Mouse (Mus musculus): ENCODE data around the gene Tprn. TPM values are rescaled to one million over a fixed set of nuclear protein-coding genes. Genes with fewer than 3 reads are reported as not detected.

Tprn gene
- polyA plus RNA-seq, 1 experiment from 2014 or later = 9.5 TPM

DNA sequence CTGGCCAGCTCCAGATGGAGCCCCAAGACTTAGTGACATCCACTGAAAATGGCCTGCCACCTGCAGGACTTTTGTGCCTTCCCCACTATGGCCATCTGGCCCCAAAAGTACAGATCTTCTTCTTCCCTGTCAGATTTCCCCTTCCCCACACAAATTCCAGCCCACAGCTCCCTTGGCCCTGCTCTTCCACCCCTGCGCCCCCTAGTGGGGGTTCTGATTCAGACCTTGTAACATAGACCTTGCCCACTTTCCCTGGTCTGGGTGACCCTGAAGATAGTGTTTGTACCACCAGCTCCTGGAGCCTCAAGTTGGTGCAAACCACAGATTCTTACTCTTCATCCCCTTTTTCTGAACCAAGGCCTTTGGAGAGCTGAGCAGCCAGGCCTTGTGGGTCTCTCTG lies 30.4 kb downstream of the Tprn start:
- Histone ChIP-seq H3K27me3 (ENCODE audit: insufficient read depth, poor library complexity, severe bottlenecking) (peaks cover 97% of the 10 kb centered on the region), H3K27ac (peak overlapping the region; percentile 62; the same call in 1 of the 2 replicates), H3K4me3 (peak overlapping the region; percentile 43; the same call in 1 of the 2 replicates), H3K36me3 (no peaks in the 10 kb centered on the region), H3K4me1 (replicated peaks) (peaks cover 27% of the 10 kb centered on the region), H3K9me3 (no peaks in the 10 kb centered on the region)
- 0% methylated on average over 1 of the region's 1 CpGs for WGBS
- DNase-seq (ENCODE audit: low spot score) = peak; percentile 83

DNA sequence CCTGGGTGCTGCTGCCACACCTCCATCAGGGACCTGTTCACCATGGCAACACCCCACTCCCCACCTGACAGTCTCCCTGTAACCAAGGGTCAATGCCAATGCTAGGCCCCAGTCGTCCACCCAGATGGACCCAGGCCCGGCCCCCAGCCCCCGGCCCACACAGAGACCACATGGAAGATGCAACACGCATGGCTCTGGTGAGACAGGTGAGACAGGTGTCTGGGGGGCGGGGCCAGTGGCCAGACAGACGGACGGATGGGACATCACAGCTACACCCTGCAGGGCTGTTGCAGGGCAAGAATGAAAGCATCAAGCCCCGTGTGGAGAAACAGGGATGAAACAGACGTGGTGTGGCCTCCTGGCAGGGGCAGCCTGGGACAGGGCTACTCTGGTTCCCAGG lies 31.3 kb downstream of the Tprn start:
- Histone ChIP-seq H3K27me3 (ENCODE audit: insufficient read depth, poor library complexity, severe bottlenecking) (peaks cover 94% of the 10 kb centered on the region), H3K4me3 (no peak overlapping the region), H3K27ac (no peak overlapping the region), H3K36me3 (no peaks in the 10 kb centered on the region), H3K4me1 (replicated peaks) (peaks cover 27% of the 10 kb centered on the region), H3K9me3 (no peaks in the 10 kb centered on the region)
- WGBS = 74% methylated on average over 9 of the region's 9 CpGs
- no peak for DNase-seq (ENCODE audit: low spot score)

DNA sequence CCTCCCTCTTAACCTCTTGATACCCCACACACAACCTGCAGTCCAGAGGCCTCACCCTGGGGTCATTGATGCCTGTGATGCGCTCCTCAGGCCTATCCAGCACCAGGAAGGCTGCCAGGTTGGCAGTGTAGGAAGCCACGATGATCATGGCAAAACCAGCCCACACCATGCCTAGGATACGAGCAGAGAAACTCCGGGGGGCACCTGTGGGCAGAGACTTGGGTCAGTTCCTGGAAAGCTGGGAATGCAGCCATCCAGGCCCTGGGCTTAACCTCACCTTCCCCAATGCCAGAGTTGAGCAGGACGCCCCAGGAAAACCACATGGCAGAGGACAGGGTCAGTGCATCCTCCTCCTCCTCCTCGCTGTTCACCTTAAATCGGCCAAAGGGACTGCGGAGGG lies 34.7 kb downstream of the Tprn start:
- WGBS = 77% methylated on average over 8 of the region's 8 CpGs
- no peak for DNase-seq (ENCODE audit: low spot score)
- peaks cover 68% of the 10 kb centered on the region for H3K27me3 ChIP-seq (ENCODE audit: insufficient read depth, poor library complexity, severe bottlenecking)
- H3K36me3 ChIP-seq = no peaks in the 10 kb centered on the region
- peaks cover 7% of the 10 kb centered on the region for H3K4me1 ChIP-seq (replicated peaks)
- no peaks in the 10 kb centered on the region for H3K9me3 ChIP-seq
- no peak overlapping the region for H3K27ac ChIP-seq
- no peak overlapping the region for H3K4me3 ChIP-seq

DNA sequence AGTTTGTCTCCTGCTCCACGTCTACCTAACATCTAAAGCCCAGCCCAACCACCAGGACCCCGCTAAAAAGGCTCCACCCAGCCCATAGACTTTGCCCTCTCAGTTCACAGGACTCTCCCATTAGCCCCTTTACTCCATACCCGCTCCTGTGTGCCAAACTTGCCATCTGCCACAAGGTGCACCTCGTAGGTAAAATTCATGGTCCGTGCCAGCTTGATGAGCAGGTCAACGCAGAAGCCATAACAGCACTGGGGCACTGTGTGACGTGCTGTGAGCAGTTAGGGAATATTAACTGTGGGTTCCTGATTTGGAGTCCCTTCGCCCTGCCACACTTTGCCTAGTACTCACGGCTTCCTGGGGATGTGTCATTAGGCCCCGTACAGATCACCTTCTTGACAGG lies 35.6 kb downstream of the Tprn start:
- 85% methylated on average over 10 of the region's 10 CpGs for WGBS

DNA sequence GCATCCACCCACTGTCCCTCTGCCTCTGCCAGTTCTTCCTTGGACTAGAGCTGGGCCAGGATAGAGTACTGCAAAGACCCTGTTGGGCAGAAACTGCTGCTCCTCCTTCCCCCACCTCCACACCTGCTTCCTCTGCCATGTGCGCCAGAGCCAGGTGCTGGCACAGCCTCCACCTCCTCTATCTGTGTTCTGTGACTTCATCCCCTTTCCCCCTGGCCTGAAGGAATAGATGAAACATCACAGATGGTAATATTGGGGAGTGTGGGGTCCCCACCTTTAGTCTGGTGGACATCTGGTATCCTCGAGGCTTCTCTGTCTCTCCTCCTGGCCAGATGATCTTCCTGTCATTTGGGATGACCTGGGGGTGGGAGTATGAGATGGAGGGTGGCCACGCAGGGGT lies 41.0 kb downstream of the Tprn start:
- no peak overlapping the region for H3K27ac ChIP-seq
- no peaks in the 10 kb centered on the region for H3K9me3 ChIP-seq
- WGBS = 68% methylated on average over 3 of the region's 3 CpGs
- no peak overlapping the region for H3K4me3 ChIP-seq
- DNase-seq (ENCODE audit: low spot score) = no peak
- H3K27me3 ChIP-seq (ENCODE audit: insufficient read depth, poor library complexity, severe bottlenecking) = peaks cover 67% of the 10 kb centered on the region
- peaks cover 17% of the 10 kb centered on the region for H3K4me1 ChIP-seq (replicated peaks)
- no peaks in the 10 kb centered on the region for H3K36me3 ChIP-seq

More for the DNA sequence above, 35.6 kb downstream of the Tprn start:
- Histone ChIP-seq H3K27ac (no peak overlapping the region), H3K4me1 (replicated peaks) (no peaks in the 10 kb centered on the region; the same call in 1 of the 2 replicates), H3K36me3 (no peaks in the 10 kb centered on the region), H3K4me3 (no peak overlapping the region), H3K9me3 (no peaks in the 10 kb centered on the region), H3K27me3 (ENCODE audit: insufficient read depth, poor library complexity, severe bottlenecking) (peaks cover 64% of the 10 kb centered on the region)
- no peak for DNase-seq (ENCODE audit: low spot score)

DNA sequence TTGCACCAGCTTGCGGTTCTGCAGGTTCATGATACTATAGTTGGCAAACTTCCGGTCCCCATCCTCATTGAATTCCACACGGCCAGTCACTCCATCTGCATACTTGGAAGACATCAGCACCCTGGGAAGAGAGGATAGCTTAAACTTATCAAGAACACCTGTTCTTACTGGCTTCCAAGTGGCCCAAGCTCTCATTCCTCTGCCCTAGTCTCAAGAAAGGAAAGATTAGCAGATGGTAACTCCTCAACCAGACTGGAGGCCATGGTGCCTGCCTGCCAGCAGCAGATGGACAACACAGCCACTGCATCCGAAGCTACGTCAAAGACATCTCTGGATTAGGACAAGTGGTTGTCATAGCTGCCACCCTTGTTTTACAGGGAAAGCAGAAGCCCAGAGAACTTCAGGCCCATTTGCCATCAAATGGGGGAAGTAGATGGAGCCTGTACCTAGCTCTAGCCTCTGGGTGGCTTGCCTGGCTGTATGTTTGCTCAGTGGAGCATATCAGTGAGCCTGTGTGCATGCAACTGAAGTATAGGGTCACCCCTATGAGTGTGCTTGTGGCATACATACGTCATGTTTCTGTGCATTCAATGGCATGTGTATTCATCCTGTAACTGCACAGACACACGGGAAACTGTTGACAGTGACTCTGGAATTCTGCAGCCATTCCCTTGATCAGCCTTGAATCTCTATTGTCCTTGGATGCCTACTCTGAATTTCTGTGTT lies 41.7 kb downstream of the Tprn start:
- Histone ChIP-seq H3K4me3 (peak overlapping the region; percentile 58), H3K4me1 (replicated peaks) (peaks cover 17% of the 10 kb centered on the region), H3K27me3 (ENCODE audit: insufficient read depth, poor library complexity, severe bottlenecking) (peaks cover 74% of the 10 kb centered on the region), H3K9me3 (no peaks in the 10 kb centered on the region), H3K27ac (no peak overlapping the region), H3K36me3 (no peaks in the 10 kb centered on the region)
- no peak for DNase-seq (ENCODE audit: low spot score)
- 77% methylated on average over 7 of the region's 7 CpGs for WGBS

DNA sequence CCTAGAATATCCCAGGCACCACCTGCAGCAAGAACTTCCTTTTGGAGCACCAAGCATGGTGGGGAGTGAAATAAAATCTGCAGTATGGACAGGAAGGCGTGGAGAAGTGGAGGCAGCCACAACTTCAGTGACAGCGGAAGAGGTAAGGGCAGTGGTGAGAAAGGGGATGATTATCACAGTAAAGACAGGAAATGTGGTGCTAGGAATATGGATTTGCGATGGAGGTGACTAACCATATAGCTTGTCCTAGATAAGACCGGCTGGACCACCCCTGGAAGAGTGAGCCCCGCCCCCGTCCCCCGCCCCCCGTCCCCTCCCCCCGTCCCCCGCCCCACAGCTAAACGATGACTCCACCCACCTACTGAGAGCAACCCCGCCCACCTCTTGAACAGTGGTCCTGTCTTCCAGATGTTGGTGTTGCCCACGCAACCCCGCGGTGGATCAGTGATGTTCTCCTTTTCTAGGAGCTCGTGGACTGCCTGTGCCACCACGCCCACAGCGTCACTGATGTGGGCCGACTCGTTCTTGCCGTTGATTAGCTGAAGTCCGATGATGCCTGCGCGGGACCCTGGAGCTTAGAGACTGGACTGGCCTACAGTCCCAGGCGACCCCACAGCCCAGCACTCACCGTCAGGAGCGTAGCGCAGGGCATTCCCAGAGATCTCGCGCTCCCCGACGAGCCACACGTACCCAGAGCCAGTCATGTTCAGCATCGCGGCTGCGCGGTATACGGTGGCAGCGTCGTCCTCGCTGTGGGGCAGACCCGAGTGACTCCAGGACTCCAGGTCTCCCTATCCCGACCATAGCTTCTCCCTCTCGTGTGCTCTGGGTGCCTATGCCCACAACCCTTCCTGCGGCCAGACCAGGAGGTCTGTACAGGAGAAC lies 42.5 kb downstream of the Tprn start:
- H3K27ac ChIP-seq = peak overlapping the region; percentile 64
- H3K9me3 ChIP-seq = no peaks in the 10 kb centered on the region
- H3K27me3 ChIP-seq (ENCODE audit: insufficient read depth, poor library complexity, severe bottlenecking) = peaks cover 82% of the 10 kb centered on the region
- DNase-seq (ENCODE audit: low spot score) = peak; percentile 62
- H3K36me3 ChIP-seq = no peaks in the 10 kb centered on the region
- WGBS = 3% methylated on average over 44 of the region's 45 CpGs
- H3K4me1 ChIP-seq (replicated peaks) = peaks cover 17% of the 10 kb centered on the region
- peak overlapping the region; percentile 58 for H3K4me3 ChIP-seq

DNA sequence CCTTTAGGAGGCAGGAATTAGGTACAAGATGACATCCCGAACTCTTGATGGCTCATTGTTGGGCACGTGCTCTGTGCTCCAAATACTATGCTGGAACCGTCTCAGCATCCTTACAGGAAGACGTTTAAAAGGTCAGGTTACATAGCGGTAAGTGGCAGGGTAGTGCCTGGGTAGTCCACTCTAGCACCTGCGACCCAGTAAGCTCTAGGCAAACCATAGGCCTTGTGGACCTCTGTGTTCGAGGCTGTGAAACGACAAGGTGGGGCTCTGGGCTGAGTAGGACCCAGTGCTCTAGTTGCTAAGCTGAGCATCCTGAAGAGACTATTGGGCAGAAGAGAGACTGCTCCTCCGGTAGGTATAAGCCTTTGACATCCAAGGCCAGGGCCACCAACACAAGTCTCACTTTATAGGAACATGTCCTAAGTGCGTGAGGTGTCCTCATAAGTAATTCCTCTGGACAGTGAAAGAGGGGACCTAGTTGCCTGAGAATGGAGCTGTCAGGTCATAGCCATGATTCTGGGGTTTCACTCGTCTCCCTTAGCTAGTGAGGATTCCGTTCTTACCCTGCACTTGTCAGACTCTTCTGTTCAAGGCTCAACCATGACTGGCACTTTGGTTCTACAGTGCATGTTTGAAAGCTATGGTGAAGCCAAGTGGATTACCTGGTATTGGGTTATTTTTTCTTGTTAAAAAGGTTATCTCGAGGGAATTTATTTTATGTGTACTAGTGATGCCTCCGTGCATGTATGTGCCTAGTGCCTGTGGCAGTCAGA lies 43.4 kb downstream of the Tprn start:
- Histone ChIP-seq H3K27me3 (ENCODE audit: insufficient read depth, poor library complexity, severe bottlenecking) (peaks cover 90% of the 10 kb centered on the region), H3K4me1 (replicated peaks) (peaks cover 17% of the 10 kb centered on the region), H3K36me3 (no peaks in the 10 kb centered on the region), H3K9me3 (no peaks in the 10 kb centered on the region), H3K4me3 (peak overlapping the region; percentile 58), H3K27ac (peak overlapping the region; percentile 64; the same call in 1 of the 2 replicates)
- 51% methylated on average over 14 of the region's 14 CpGs for WGBS
- DNase-seq (ENCODE audit: low spot score) = no peak

DNA sequence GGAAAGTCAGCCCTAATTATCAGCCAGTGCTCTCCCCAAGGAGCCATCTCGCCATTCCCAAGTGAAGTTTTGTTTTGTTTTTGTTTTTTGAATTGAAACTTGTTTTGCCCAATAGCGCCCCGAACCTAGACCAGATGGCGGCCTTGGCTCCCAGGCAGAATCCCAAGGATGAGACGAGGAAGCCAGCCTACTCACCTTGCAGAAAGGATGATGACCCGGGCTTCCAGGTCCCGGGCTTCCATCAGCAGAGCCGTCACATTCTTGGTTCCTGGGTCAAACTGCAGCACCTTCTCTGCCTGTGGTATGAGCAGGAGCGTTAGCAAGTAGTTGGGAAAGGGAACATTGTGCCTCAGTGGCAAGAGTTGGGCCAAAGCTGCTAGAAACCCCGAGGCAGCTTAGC lies 47.8 kb downstream of the Tprn start:
- no peak overlapping the region for H3K27ac ChIP-seq
- no peak overlapping the region for H3K4me3 ChIP-seq
- 54% methylated on average over 10 of the region's 10 CpGs for WGBS
- peaks cover 8% of the 10 kb centered on the region for H3K4me1 ChIP-seq (replicated peaks)
- no peaks in the 10 kb centered on the region for H3K36me3 ChIP-seq
- peaks cover 99% of the 10 kb centered on the region for H3K27me3 ChIP-seq (ENCODE audit: insufficient read depth, poor library complexity, severe bottlenecking)
- H3K9me3 ChIP-seq = no peaks in the 10 kb centered on the region
- no peak for DNase-seq (ENCODE audit: low spot score)

DNA sequence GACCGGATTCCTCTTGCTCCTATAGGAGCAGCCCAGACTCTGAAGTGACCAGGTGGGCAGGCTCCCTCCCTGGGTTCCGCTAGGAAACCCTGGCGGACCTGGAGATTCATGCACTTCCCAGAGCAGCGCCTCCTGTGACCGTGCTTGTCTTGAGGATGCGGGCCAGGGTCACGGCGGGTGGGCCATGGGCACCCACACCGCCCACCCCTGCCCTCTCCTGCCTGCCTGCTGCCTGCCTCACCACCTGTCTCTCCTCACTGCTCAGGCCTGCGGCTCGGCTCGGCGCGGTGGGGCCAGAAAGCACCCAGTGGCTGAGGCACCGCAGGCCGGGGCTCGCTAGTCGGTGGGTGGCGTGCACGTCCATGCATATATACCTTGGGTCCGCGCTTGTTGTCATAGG lies 48.6 kb downstream of the Tprn start:
- H3K9me3 ChIP-seq = no peaks in the 10 kb centered on the region

DNA sequence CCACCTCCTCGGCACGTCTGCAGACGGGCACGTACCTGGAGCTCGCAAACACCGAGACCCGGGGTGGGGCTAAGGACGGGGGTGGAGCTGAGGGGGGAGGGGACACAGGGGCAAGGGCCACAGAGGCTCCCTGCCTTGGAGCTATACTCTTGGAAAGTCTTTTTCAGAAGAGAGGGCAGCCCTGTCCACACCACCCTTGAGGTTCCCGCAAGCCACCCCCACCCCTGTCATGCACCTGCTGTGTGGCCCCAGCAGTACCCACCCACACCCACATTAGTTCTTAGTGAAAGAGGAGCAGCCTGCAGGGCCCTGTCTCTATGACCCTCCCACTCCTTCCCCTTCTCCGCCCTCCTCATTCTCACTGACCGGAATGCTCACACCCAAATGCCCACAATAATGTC lies 49.1 kb downstream of the Tprn start:
- WGBS = 7% methylated on average over 11 of the region's 11 CpGs

More for the DNA sequence above, 48.6 kb downstream of the Tprn start:
- peaks cover 3% of the 10 kb centered on the region; the same call in 1 of the 2 replicates for H3K4me1 ChIP-seq (replicated peaks)
- peaks cover 99% of the 10 kb centered on the region for H3K27me3 ChIP-seq (ENCODE audit: insufficient read depth, poor library complexity, severe bottlenecking)
- no peak overlapping the region for H3K27ac ChIP-seq
- no peak overlapping the region for H3K4me3 ChIP-seq
- no peak for DNase-seq (ENCODE audit: low spot score)
- 2% methylated on average over 22 of the region's 22 CpGs for WGBS
- no peaks in the 10 kb centered on the region for H3K36me3 ChIP-seq

DNA sequence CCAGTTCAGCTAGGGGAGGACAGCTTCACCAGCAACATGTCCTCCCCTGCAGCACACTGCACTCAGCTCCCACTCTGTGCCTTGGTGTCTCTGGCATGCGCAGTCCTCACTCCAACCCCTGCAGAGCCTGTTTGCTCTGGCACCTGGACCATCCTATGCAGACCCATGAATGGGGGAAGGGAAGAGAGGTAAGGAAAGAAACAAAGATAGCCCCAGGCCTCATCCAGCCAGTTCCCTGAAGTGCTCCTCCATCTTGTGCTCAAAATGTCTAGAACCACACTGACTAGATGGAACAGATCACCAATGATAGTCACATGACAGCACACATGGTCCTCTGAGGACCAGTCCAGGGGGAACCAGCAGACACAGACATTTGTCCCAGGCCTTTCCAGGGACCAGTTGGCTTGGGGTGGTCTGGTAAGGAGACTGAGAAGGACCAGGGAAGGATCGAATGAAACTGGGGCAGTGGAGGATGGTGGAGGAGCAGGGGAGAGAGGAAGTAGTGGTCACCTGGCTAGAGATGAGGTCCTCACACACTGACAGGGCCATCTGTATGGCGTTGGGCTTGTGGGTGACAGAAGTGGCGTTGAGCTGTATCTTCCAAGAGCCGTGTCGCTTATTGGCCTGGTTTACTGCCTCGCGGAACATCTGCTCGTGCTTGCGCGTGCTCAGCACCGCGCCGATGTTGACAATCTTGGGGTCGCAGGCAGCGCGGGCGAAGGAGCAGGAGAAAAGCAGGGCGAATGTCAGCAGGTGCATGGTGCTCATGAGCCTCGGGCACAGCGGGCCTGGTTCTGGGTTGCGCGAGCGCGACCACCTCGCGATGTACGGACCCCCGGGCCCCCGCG lies 55.9 kb downstream of the Tprn start:
- peaks cover 86% of the 10 kb centered on the region for H3K27me3 ChIP-seq (ENCODE audit: insufficient read depth, poor library complexity, severe bottlenecking)
- peak overlapping the region; percentile 50 for H3K4me3 ChIP-seq
- H3K9me3 ChIP-seq = no peaks in the 10 kb centered on the region
- 9% methylated on average over 31 of the region's 31 CpGs for WGBS
- no peaks in the 10 kb centered on the region for H3K36me3 ChIP-seq
- H3K4me1 ChIP-seq (replicated peaks) = peaks cover 8% of the 10 kb centered on the region
- DNase-seq (ENCODE audit: low spot score) = no peak
- H3K27ac ChIP-seq = no peak overlapping the region

More for the DNA sequence above, 49.1 kb downstream of the Tprn start:
- Histone ChIP-seq H3K9me3 (no peaks in the 10 kb centered on the region), H3K4me1 (replicated peaks) (peaks cover 3% of the 10 kb centered on the region; the same call in 1 of the 2 replicates), H3K27me3 (ENCODE audit: insufficient read depth, poor library complexity, severe bottlenecking) (peaks cover 99% of the 10 kb centered on the region), H3K36me3 (no peaks in the 10 kb centered on the region), H3K4me3 (no peak overlapping the region), H3K27ac (no peak overlapping the region)
- DNase-seq (ENCODE audit: low spot score) = no peak

Data from hindbrain, embryonic 10.5 days (tissue).